Mouse (Mus musculus) lung, embryonic 14.5 days (tissue): Measurements from ENCODE around the gene Unc5c. TPM values are rescaled to one million over a fixed set of nuclear protein-coding genes. Genes with fewer than 3 reads are reported as not detected.

ENCODE experiments used
- ATAC-seq: fragments of 200-750 bp; cut with Nextera tagmentation; 2 replicates; pipeline ENCODE4 v1.8.0; 2017; ENCODE audit warnings: mild to moderate bottlenecking, moderate TSS enrichment, moderate library complexity; ENCODE audit not compliant: insufficient read depth
- DNase-seq: peaks from one replicate; pipeline ENCODE4 v3.0.0-alpha.2; 2015
- H3K27ac ChIP-seq: fragments of 300-500 bp; sonication (generic); 2 replicates; pipeline ENCODE4 v1.5.1; 2014; ENCODE audit warnings: low read depth, mild to moderate bottlenecking, moderate library complexity
- H3K27me3 ChIP-seq: fragments of 300-500 bp; sonication (generic); 2 replicates; pipeline ENCODE4 v1.6.1; 2014; ENCODE audit warnings: low read length, control low read depth; ENCODE audit not compliant: insufficient read depth
- H3K36me3 ChIP-seq: fragments of 300-500 bp; sonication (generic); 2 replicates; pipeline ENCODE4 v1.6.1; 2014; ENCODE audit warnings: control low read depth; ENCODE audit not compliant: insufficient read depth
- H3K4me1 ChIP-seq: fragments of 300-500 bp; sonication (generic); 2 replicates; pipeline ENCODE4 v1.6.1; 2014; ENCODE audit warnings: antibody characterized with exemption, control low read depth; ENCODE audit not compliant: insufficient read depth
- H3K4me2 ChIP-seq: fragments of 300-500 bp; sonication (generic); 2 replicates; pipeline ENCODE4 v1.6.1; 2014; ENCODE audit warnings: mild to moderate bottlenecking
- H3K4me3 ChIP-seq: fragments of 300-500 bp; sonication (generic); 2 replicates; pipeline ENCODE4 v1.5.1; 2014; ENCODE audit warnings: low read depth, low read length
- H3K9ac ChIP-seq: fragments of 300-500 bp; sonication (generic); 2 replicates; pipeline ENCODE4 v1.6.1; 2014
- H3K9me3 ChIP-seq: fragments of 300-500 bp; sonication (generic); 2 replicates; pipeline ENCODE4 v1.6.1; 2016; ENCODE audit warnings: low read depth, low read length, control low read depth
- CTCF ChIP-seq: IDR thresholded peaks from 2 replicates; pipeline ENCODE4 v1.5.1; 2016; ENCODE audit warnings: antibody characterized with exemption, low read depth
- WGBS: fragments of 180-500 bp; shearing (Covaris S2); extraction: QIAGEN DNeasy Blood & Tissue Kit; methylation state at CpG from one replicate; pipeline ENCODE4 v1.1.7; 2014; 5-methylcytosine and 5-hydroxymethylcytosine counted together
- polyA plus RNA-seq: library from polyadenylated mRNA; unstranded; fragments of >200 nt; fragmentation: Nextera tagmentation; extraction: Ambion mirVana; gene quantifications from 2 replicates; pipeline ENCODE4 v1.2.1, GENCODE M21; 2014

The Unc5c gene
- polyA plus RNA-seq, 1 experiment from 2014 or later, result 32.3 TPM

- DNase-seq (peak; percentile 76), ATAC-seq (no peak)
- H3K9ac ChIP-seq, result no peak overlapping the region
- 0 out of 2 replicates have a peak, but pooled peaks cover 5% of the 10 kb centered on the region for H3K36me3 ChIP-seq
- H3K4me1 ChIP-seq, result peaks cover 13% of the 10 kb centered on the region; the same call in 1 of the 2 replicates
- no peaks in the 10 kb centered on the region for H3K27me3 ChIP-seq
- TF ChIP-seq CTCF, result peak; percentile 51
- no peak overlapping the region for H3K4me3 ChIP-seq
- H3K27ac ChIP-seq, result peak overlapping the region; percentile 30; the same call in 1 of the 2 replicates
- H3K4me2 ChIP-seq, result peak overlapping the region; percentile 36
- WGBS, result 51% methylated on average over 5 of the region's 5 CpGs
- no peaks in the 10 kb centered on the region for H3K9me3 ChIP-seq
Observed at GRCm38 (mm10) chr3:141473205-141473604, 8.2 kb downstream of the Unc5c start.

- H3K27me3 ChIP-seq, result no peaks in the 10 kb centered on the region
- H3K4me2 ChIP-seq, result peak overlapping the region; percentile 32; the same call in 1 of the 2 replicates
- 33% methylated on average over 5 of the region's 5 CpGs for WGBS
- 0 out of 2 replicates have a peak, but pooled peaks cover 2% of the 10 kb centered on the region for H3K36me3 ChIP-seq
- H3K9me3 ChIP-seq, result no peaks in the 10 kb centered on the region
- no peak for TF ChIP-seq CTCF
- H3K27ac ChIP-seq, result peak overlapping the region; percentile 58; the same call in 1 of the 2 replicates
- H3K4me1 ChIP-seq, result peaks cover 14% of the 10 kb centered on the region; the same call in 1 of the 2 replicates
- no peak overlapping the region for H3K4me3 ChIP-seq
- peak; percentile 30 for ATAC-seq
- DNase-seq, result no peak
- no peak overlapping the region for H3K9ac ChIP-seq
Observed at GRCm38 (mm10) chr3:141475389-141475788, 10.4 kb downstream of the Unc5c start.

GRCm38 (mm10) chr3:141475919-141476318 lies 10.9 kb downstream of the Unc5c start:
- no peak overlapping the region for H3K9ac ChIP-seq
- TF ChIP-seq CTCF, result no peak
- H3K4me2 ChIP-seq, result peak overlapping the region; percentile 32
- ATAC-seq (peak; percentile 94), DNase-seq (peak; percentile 89)
- peaks cover 12% of the 10 kb centered on the region; the same call in 1 of the 2 replicates for H3K4me1 ChIP-seq
- H3K9me3 ChIP-seq, result no peaks in the 10 kb centered on the region
- H3K27ac ChIP-seq, result peak overlapping the region; percentile 76
- no peak overlapping the region for H3K4me3 ChIP-seq
- no peaks in the 10 kb centered on the region for H3K27me3 ChIP-seq
- H3K36me3 ChIP-seq, result no peaks in the 10 kb centered on the region
- 21% methylated on average over 6 of the region's 6 CpGs for WGBS

GRCm38 (mm10) chr3:141476670-141477069 lies 11.7 kb downstream of the Unc5c start:
- H3K36me3 ChIP-seq, result no peaks in the 10 kb centered on the region
- ATAC-seq (peak; percentile 60), DNase-seq (peak; percentile 62)
- no peaks in the 10 kb centered on the region for H3K27me3 ChIP-seq
- H3K4me1 ChIP-seq, result peaks cover 12% of the 10 kb centered on the region
- no peak for TF ChIP-seq CTCF
- H3K27ac ChIP-seq, result peak overlapping the region; percentile 76
- no peak overlapping the region for H3K9ac ChIP-seq
- H3K9me3 ChIP-seq, result no peaks in the 10 kb centered on the region
- H3K4me3 ChIP-seq, result no peak overlapping the region
- WGBS, result 15% methylated on average over 3 of the region's 3 CpGs
- peak overlapping the region; percentile 32 for H3K4me2 ChIP-seq

GRCm38 (mm10) chr3:141482465-141482864 lies 17.4 kb downstream of the Unc5c start:
- H3K9me3 ChIP-seq, result no peaks in the 10 kb centered on the region
- ATAC-seq (no peak), DNase-seq (no peak)
- H3K4me2 ChIP-seq, result no peak overlapping the region
- H3K36me3 ChIP-seq, result no peaks in the 10 kb centered on the region
- peaks cover 5% of the 10 kb centered on the region for H3K4me1 ChIP-seq
- no peaks in the 10 kb centered on the region for H3K27me3 ChIP-seq
- H3K27ac ChIP-seq, result no peak overlapping the region
- H3K9ac ChIP-seq, result no peak overlapping the region
- no peak for TF ChIP-seq CTCF
- 61% methylated on average over 4 of the region's 4 CpGs for WGBS
- H3K4me3 ChIP-seq, result no peak overlapping the region

- ATAC-seq, result peak; percentile 65
- Histone ChIP-seq H3K27ac (peak overlapping the region; percentile 66), H3K36me3 (no peaks in the 10 kb centered on the region), H3K4me1 (no peaks in the 10 kb centered on the region; the same call in none of the 2 replicates), H3K27me3 (no peaks in the 10 kb centered on the region), H3K9me3 (no peaks in the 10 kb centered on the region), H3K4me2 (no peak overlapping the region), H3K9ac (no peak overlapping the region), H3K4me3 (no peak overlapping the region)
- WGBS, result 11% methylated on average over 2 of the region's 2 CpGs
- no peak for TF ChIP-seq CTCF
- DNase-seq, result peak; percentile 75
Observed at GRCm38 (mm10) chr3:141483665-141484431, 18.8 kb downstream of the Unc5c start.

- DNase-seq (no peak), ATAC-seq (no peak)
- Histone ChIP-seq H3K4me3 (no peak overlapping the region), H3K4me2 (no peak overlapping the region), H3K4me1 (no peaks in the 10 kb centered on the region; the same call in none of the 2 replicates), H3K27me3 (no peaks in the 10 kb centered on the region), H3K9ac (no peak overlapping the region), H3K9me3 (no peaks in the 10 kb centered on the region), H3K36me3 (no peaks in the 10 kb centered on the region), H3K27ac (0 out of 2 replicates have a peak overlapping the region, but pooled peaks have one; percentile 12)
- 57% methylated on average over 4 of the region's 4 CpGs for WGBS
- TF ChIP-seq CTCF, result no peak
Observed at GRCm38 (mm10) chr3:141485218-141485617, 20.2 kb downstream of the Unc5c start.
